Mouse (Mus musculus) hindbrain, embryonic 15.5 days (tissue): ENCODE measurements around the gene Negr1. TPM values are rescaled to one million over a fixed set of nuclear protein-coding genes. Genes with fewer than 3 reads are reported as not detected.
A peak's percentile ranks its signal among the peaks of the same experiment; 100 is the strongest.

ENCODE experiments used
- ATAC-seq: fragments of 200-750 bp; cut with Nextera tagmentation; 2 replicates; pipeline ENCODE4 v1.8.0; 2017; ENCODE audit warnings: low read depth, moderate number of reproducible peaks, moderate TSS enrichment; ENCODE audit not compliant: low FRiP score
- H3K27ac ChIP-seq: fragments of 300-500 bp; sonication (generic); replicated peaks from 2 replicates; pipeline ENCODE4 v1.5.1; 2015; ENCODE audit warnings: mild to moderate bottlenecking, inconsistent platforms
- H3K27me3 ChIP-seq: fragments of 300-500 bp; sonication (generic); 2 replicates; pipeline ENCODE4 v1.6.1; 2015; ENCODE audit warnings: control low read depth, inconsistent platforms
- H3K36me3 ChIP-seq: fragments of 300-500 bp; sonication (generic); 2 replicates; pipeline ENCODE4 v1.6.1; 2015; ENCODE audit warnings: control low read depth, inconsistent platforms
- H3K4me1 ChIP-seq: fragments of 300-500 bp; sonication (generic); replicated peaks from 2 replicates; pipeline ENCODE4 v1.6.1; 2015; ENCODE audit warnings: control low read depth, inconsistent platforms
- H3K4me2 ChIP-seq: fragments of 300-500 bp; sonication (generic); 2 replicates; pipeline ENCODE4 v1.6.1; 2015; ENCODE audit warnings: moderate library complexity, mild to moderate bottlenecking, inconsistent platforms
- H3K4me3 ChIP-seq: fragments of 300-500 bp; sonication (generic); 2 replicates; pipeline ENCODE4 v1.5.1; 2015; ENCODE audit warnings: mild to moderate bottlenecking, inconsistent platforms
- H3K9ac ChIP-seq: fragments of 300-500 bp; sonication (generic); 2 replicates; pipeline ENCODE4 v1.6.1; 2015; ENCODE audit warnings: inconsistent platforms
- H3K9me3 ChIP-seq: fragments of 300-500 bp; sonication (generic); 2 replicates; pipeline ENCODE4 v1.6.1; 2016; ENCODE audit warnings: control low read depth, inconsistent platforms
- WGBS: fragments of 180-500 bp; shearing (Covaris S2); methylation state at CpG from one replicate; pipeline ENCODE4 v1.1.7; 2015; 5-methylcytosine and 5-hydroxymethylcytosine counted together
- polyA plus RNA-seq: library from polyadenylated mRNA; unstranded; fragments of >200 nt; fragmentation: Nextera tagmentation; extraction: Ambion mirVana; gene quantifications from 2 replicates; pipeline ENCODE4 v1.2.1, GENCODE M21; 2015

Negr1 gene
- polyA plus RNA-seq, 1 experiment from 2014 or later: 53.7 TPM

- WGBS: 52% methylated on average over 2 of the region's 2 CpGs
- peaks cover 5% of the 10 kb centered on the region; the same call in 1 of the 2 replicates for H3K4me1 ChIP-seq
Measured at GRCm38 (mm10) chr3:156771626-156772025, 210.0 kb downstream of the Negr1 start.

GRCm38 (mm10) chr3:156772057-156772456 is 210.5 kb downstream of the Negr1 start:
- H3K4me1 ChIP-seq: peaks cover 5% of the 10 kb centered on the region; the same call in 1 of the 2 replicates
- no peak overlapping the region for H3K9ac ChIP-seq
- peak; percentile 76 for ATAC-seq
- H3K27me3 ChIP-seq: no peaks in the 10 kb centered on the region
- no peaks in the 10 kb centered on the region for H3K36me3 ChIP-seq
- H3K4me3 ChIP-seq: no peak overlapping the region
- no peak overlapping the region for H3K4me2 ChIP-seq
- no peak overlapping the region for H3K27ac ChIP-seq
- WGBS: 36% methylated on average over 1 of the region's 1 CpGs
- H3K9me3 ChIP-seq: no peaks in the 10 kb centered on the region

More at GRCm38 (mm10) chr3:156771626-156772025, 210.0 kb downstream of the Negr1 start:
- ATAC-seq: no peak
- no peaks in the 10 kb centered on the region for H3K9me3 ChIP-seq
- no peaks in the 10 kb centered on the region for H3K36me3 ChIP-seq
- H3K27me3 ChIP-seq: no peaks in the 10 kb centered on the region
- H3K4me2 ChIP-seq: no peak overlapping the region
- no peak overlapping the region for H3K9ac ChIP-seq
- H3K4me3 ChIP-seq: no peak overlapping the region
- H3K27ac ChIP-seq: no peak overlapping the region

GRCm38 (mm10) chr3:156784309-156784852 is 222.8 kb downstream of the Negr1 start:
- H3K4me2 ChIP-seq: no peak overlapping the region
- no peak for ATAC-seq
- H3K27me3 ChIP-seq: no peaks in the 10 kb centered on the region
- no peak overlapping the region for H3K9ac ChIP-seq
- no peak overlapping the region for H3K27ac ChIP-seq
- no peaks in the 10 kb centered on the region for H3K4me1 ChIP-seq
- no peak overlapping the region for H3K4me3 ChIP-seq
- no peaks in the 10 kb centered on the region for H3K36me3 ChIP-seq
- H3K9me3 ChIP-seq: no peaks in the 10 kb centered on the region
- WGBS: 55% methylated on average over 1 of the region's 1 CpGs

GRCm38 (mm10) chr3:156786355-156786754 is 224.8 kb downstream of the Negr1 start:
- no peak overlapping the region for H3K4me2 ChIP-seq
- WGBS: 76% methylated on average over 1 of the region's 1 CpGs
- no peaks in the 10 kb centered on the region for H3K27me3 ChIP-seq
- no peaks in the 10 kb centered on the region for H3K9me3 ChIP-seq
- no peaks in the 10 kb centered on the region for H3K4me1 ChIP-seq
- H3K36me3 ChIP-seq: no peaks in the 10 kb centered on the region
- no peak overlapping the region for H3K27ac ChIP-seq
- no peak for ATAC-seq
- no peak overlapping the region for H3K4me3 ChIP-seq
- no peak overlapping the region for H3K9ac ChIP-seq

- H3K4me1 ChIP-seq: no peaks in the 10 kb centered on the region
- no peaks in the 10 kb centered on the region for H3K27me3 ChIP-seq
- ATAC-seq: no peak
- no peak overlapping the region for H3K4me2 ChIP-seq
- no peaks in the 10 kb centered on the region for H3K36me3 ChIP-seq
- no peak overlapping the region for H3K9ac ChIP-seq
- no peak overlapping the region for H3K27ac ChIP-seq
- H3K4me3 ChIP-seq: no peak overlapping the region
- H3K9me3 ChIP-seq: no peaks in the 10 kb centered on the region
Measured at GRCm38 (mm10) chr3:156791234-156791633, 229.6 kb downstream of the Negr1 start.

- no peaks in the 10 kb centered on the region for H3K9me3 ChIP-seq
- H3K9ac ChIP-seq: no peak overlapping the region
- no peaks in the 10 kb centered on the region for H3K27me3 ChIP-seq
- no peak overlapping the region for H3K27ac ChIP-seq
- ATAC-seq: no peak
- H3K4me3 ChIP-seq: no peak overlapping the region
- WGBS: 85% methylated on average over 7 of the region's 7 CpGs
- no peaks in the 10 kb centered on the region for H3K36me3 ChIP-seq
- no peak overlapping the region for H3K4me2 ChIP-seq
- no peaks in the 10 kb centered on the region for H3K4me1 ChIP-seq
Measured at GRCm38 (mm10) chr3:156792743-156793142, 231.1 kb downstream of the Negr1 start.

GRCm38 (mm10) chr3:156794091-156794490 is 232.5 kb downstream of the Negr1 start:
- H3K4me3 ChIP-seq: no peak overlapping the region
- H3K9ac ChIP-seq: no peak overlapping the region
- WGBS: 96% methylated on average over 4 of the region's 4 CpGs
- H3K36me3 ChIP-seq: no peaks in the 10 kb centered on the region
- no peaks in the 10 kb centered on the region for H3K4me1 ChIP-seq
- no peak for ATAC-seq
- H3K27ac ChIP-seq: no peak overlapping the region
- no peak overlapping the region for H3K4me2 ChIP-seq
- H3K27me3 ChIP-seq: no peaks in the 10 kb centered on the region
- no peaks in the 10 kb centered on the region for H3K9me3 ChIP-seq

- no peaks in the 10 kb centered on the region for H3K36me3 ChIP-seq
- H3K4me2 ChIP-seq: no peak overlapping the region
- H3K9ac ChIP-seq: no peak overlapping the region
- WGBS: 62% methylated on average over 2 of the region's 2 CpGs
- no peaks in the 10 kb centered on the region for H3K4me1 ChIP-seq
- ATAC-seq: no peak
- no peaks in the 10 kb centered on the region for H3K9me3 ChIP-seq
- no peaks in the 10 kb centered on the region for H3K27me3 ChIP-seq
- no peak overlapping the region for H3K27ac ChIP-seq
- H3K4me3 ChIP-seq: no peak overlapping the region
Measured at GRCm38 (mm10) chr3:156794610-156795009, 233.0 kb downstream of the Negr1 start.

GRCm38 (mm10) chr3:156796061-156796691 is 234.6 kb downstream of the Negr1 start:
- Histone ChIP-seq H3K36me3 (no peaks in the 10 kb centered on the region), H3K27me3 (no peaks in the 10 kb centered on the region), H3K4me1 (no peaks in the 10 kb centered on the region), H3K4me2 (no peak overlapping the region), H3K9me3 (no peaks in the 10 kb centered on the region), H3K27ac (no peak overlapping the region), H3K4me3 (no peak overlapping the region), H3K9ac (no peak overlapping the region)
- WGBS: 60% methylated on average over 6 of the region's 6 CpGs
- no peak for ATAC-seq

- 99% methylated on average over 7 of the region's 7 CpGs for WGBS
- Histone ChIP-seq H3K27me3 (no peaks in the 10 kb centered on the region), H3K4me2 (no peak overlapping the region), H3K9ac (no peak overlapping the region), H3K36me3 (no peaks in the 10 kb centered on the region), H3K9me3 (no peaks in the 10 kb centered on the region), H3K4me3 (no peak overlapping the region), H3K4me1 (no peaks in the 10 kb centered on the region), H3K27ac (no peak overlapping the region)
- ATAC-seq: no peak
Measured at GRCm38 (mm10) chr3:156799228-156799627, 237.6 kb downstream of the Negr1 start.

- Histone ChIP-seq H3K4me2 (no peak overlapping the region), H3K36me3 (no peaks in the 10 kb centered on the region), H3K9me3 (no peaks in the 10 kb centered on the region), H3K27ac (no peak overlapping the region), H3K9ac (no peak overlapping the region), H3K4me1 (no peaks in the 10 kb centered on the region), H3K4me3 (no peak overlapping the region), H3K27me3 (no peaks in the 10 kb centered on the region)
- 84% methylated on average over 3 of the region's 3 CpGs for WGBS
- no peak for ATAC-seq
Measured at GRCm38 (mm10) chr3:156809836-156810235, 248.2 kb downstream of the Negr1 start.

GRCm38 (mm10) chr3:156816938-156817337 is 255.3 kb downstream of the Negr1 start:
- H3K4me3 ChIP-seq: no peak overlapping the region
- no peak overlapping the region for H3K27ac ChIP-seq
- no peaks in the 10 kb centered on the region for H3K27me3 ChIP-seq
- no peaks in the 10 kb centered on the region for H3K4me1 ChIP-seq
- H3K9me3 ChIP-seq: no peaks in the 10 kb centered on the region
- no peaks in the 10 kb centered on the region for H3K36me3 ChIP-seq
- H3K9ac ChIP-seq: no peak overlapping the region
- ATAC-seq: no peak
- no peak overlapping the region for H3K4me2 ChIP-seq

- WGBS: 63% methylated on average over 6 of the region's 6 CpGs
Measured at GRCm38 (mm10) chr3:156817452-156817851, 255.9 kb downstream of the Negr1 start.

More at GRCm38 (mm10) chr3:156817452-156817851, 255.9 kb downstream of the Negr1 start:
- Histone ChIP-seq H3K4me1 (no peaks in the 10 kb centered on the region), H3K4me2 (no peak overlapping the region), H3K9ac (no peak overlapping the region), H3K9me3 (no peaks in the 10 kb centered on the region), H3K27me3 (no peaks in the 10 kb centered on the region), H3K36me3 (no peaks in the 10 kb centered on the region), H3K4me3 (no peak overlapping the region), H3K27ac (no peak overlapping the region)
- no peak for ATAC-seq
